Mouse (Mus musculus): ENCODE results near the gene Cfap97d2.
A peak's percentile ranks its signal among the peaks of the same experiment; 100 is the strongest.

Cfap97d2 gene

GRCm38 (mm10) chr8:13705668-13706067 lies at the start of gene Cfap97d2:
Gene Cfap97d2, plus strand, starts transcription at chr8:13705889.
- DNase-seq, result peak; percentile 21 to 55

- no peak for DNase-seq
These were observed 48.2 kb upstream of the Cfap97d2 start for GRCm38 (mm10) chr8:13657479-13657878.

GRCm38 (mm10) chr8:13660323-13660722 lies 45.4 kb upstream of the Cfap97d2 start:
- DNase-seq, result no peak

DNA sequence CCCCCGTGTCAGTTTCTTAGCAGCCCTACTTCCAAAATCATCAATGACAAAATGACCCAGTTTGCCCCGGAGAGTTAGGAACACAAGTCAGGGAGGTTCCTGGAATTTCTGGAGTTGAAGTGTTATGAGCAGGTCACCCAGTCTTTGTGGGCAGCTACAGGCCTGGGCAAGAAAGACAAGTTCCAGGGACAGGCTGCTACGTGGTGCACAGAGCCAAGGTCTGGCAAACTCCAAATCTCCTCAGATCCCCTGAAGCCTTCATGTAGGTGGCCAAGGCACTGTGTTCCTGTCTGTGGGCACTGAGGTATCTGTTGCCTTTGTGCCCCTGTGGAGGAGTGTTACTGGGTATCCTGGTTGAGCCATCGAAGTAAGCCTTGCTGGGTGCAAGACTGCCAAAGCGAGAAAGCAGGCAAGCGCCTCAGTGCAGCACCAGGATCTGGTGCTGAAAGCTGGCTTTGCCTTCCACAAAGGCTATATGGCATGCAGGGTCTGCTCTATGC lies 40.9 kb upstream of the Cfap97d2 start:
- no peak for DNase-seq

GRCm38 (mm10) chr8:13665538-13665937 lies 40.2 kb upstream of the Cfap97d2 start:
- DNase-seq, result no peak

GRCm38 (mm10) chr8:13665944-13666343 lies 39.7 kb upstream of the Cfap97d2 start:
- DNase-seq, result no peak

DNA sequence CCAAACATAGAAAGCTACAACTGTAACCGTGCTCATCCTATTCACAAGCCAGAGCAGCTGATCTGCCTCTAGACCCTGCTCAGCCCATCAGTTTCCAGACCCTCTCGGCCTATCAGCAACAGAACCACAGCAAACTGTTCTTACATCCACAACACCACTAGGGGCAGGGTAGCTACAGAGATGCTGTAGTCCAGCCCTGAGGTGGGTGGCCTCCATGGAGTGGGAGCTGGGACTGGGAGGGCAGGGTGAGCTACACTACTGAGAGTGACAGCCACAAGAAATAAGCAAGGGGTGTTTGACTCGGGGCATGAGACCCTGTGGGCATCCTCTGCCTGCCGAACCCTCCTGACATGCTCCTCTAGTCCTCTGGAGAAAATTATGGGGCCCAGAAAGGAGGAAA lies 37.8 kb upstream of the Cfap97d2 start:
- DNase-seq, result no peak

- peak; percentile 63 to 76 for DNase-seq
These were observed 37.3 kb upstream of the Cfap97d2 start for GRCm38 (mm10) chr8:13668367-13668766.

- DNase-seq, result peak; percentile 31 to 65
These were observed 35.6 kb upstream of the Cfap97d2 start for GRCm38 (mm10) chr8:13670011-13670471.

GRCm38 (mm10) chr8:13671246-13672003 lies 34.3 kb upstream of the Cfap97d2 start:
- no peak for DNase-seq

DNA sequence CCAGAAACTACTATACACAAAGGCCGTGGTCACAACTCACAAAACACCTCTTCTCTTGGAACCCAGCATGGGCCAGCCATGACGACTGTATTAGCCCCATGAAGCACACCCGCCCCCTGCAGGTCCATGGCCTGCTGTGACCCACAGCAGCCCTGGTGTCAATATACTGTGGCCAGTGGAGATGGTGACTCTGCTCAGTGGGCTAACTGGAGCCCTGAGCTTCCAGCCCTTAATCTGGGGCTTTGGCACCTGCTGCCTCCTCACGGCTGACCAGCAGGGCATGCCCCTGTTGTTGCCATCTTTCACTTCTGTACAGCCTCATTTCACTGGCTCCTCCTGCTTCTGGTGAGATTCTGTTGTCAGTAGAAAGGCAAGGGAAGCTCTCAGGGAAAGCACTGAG lies 32.5 kb upstream of the Cfap97d2 start:
- peak; percentile 11 to 50 for DNase-seq

- peak in 1 of 2 experiments; percentile 54 for DNase-seq
These were observed 31.2 kb upstream of the Cfap97d2 start for GRCm38 (mm10) chr8:13674294-13675010.

DNA sequence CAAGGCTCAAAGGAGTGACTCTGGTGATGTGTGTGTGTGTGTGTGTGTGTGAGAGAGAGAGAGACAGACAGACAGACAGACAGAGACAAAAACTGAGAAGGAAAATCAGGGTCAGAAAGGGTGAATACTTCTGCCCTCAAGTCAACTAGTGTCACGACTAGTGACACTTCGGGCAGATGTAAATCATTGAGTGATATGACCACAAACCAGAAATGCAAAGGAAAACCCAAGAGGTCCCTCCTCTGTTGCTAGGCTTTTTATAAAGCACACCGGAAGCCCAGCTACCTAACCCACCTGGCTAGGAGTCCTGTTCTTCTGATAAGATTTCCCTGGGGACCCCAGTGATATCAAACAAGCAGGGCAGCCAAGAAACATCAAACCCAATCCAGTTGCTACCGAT lies 30.6 kb upstream of the Cfap97d2 start:
- no peak for DNase-seq

DNA sequence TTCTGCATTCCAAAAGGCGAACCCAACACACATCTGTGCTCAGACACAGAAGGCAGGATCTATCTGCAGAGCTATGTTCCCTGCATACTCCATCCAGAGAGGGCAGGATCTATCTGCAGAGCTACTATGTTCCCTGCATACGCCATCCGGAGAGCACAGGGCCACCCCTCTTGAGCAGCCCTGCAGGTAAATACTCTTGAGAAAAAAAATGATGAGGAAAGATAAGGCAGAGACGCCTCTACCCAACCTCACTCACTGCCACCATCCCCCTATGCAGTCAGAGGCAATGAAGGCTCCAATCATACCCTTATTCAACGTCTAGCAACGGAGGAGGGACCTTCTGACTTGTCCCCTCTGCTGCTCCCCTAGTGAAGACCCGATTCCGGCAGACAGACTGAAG lies 30.2 kb upstream of the Cfap97d2 start:
- DNase-seq, result no peak

DNA sequence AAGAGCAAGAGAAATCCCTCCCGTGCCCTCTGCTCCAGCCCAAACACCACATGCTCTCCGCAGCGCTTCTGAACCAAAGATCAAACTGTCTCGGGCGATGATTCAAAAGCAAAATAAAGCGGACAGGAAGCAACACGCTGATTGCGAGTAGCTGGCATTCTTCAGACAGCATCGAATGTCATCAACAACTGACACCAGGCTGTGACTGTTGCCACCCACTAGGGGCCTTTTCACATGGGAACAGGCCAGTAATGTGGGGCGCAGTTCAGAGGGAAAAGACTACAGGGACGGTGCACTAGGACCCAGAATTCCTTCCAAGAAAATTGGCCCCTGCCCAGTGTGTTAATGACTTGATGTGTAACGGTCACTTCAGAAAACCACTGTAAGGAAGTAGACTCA lies 29.4 kb upstream of the Cfap97d2 start:
- peak; percentile 73 for DNase-seq

DNA sequence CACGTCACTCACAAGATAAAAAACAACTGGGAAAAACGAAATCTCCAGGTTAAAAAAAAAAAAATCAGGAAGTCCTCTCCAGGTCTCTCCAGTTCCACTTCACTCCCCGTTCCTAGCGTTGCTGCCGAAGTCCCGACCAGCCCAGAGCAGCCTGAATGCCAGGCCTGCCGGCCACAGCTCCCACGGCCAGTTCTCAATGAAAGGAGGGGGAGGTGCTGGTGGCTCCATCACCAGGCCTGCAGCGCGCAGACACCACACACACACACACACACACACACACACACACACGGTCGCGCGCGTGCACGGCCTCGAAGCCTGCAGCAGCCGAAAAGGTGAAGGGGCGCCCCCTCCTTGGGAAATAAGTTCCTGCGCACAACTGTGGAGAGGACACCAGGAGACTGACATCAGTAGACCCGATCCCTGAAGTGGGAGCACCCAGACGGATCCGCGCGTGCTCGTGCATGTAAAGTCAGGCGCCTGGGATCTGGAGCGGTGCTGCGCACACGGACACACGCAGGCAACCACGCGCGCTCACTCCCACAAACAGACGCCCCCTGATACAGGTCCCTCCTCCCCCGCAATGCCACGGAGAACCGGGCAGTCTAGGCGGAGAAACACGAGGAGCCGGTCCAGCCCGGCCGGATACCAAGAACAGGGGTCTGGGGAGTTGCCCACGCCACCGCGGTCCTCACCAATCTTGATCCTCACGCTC lies 28.8 kb upstream of the Cfap97d2 start:
- DNase-seq, result peak; percentile 59 to 72

GRCm38 (mm10) chr8:13677413-13677883 lies 28.2 kb upstream of the Cfap97d2 start, which contains the start of gene Rasa3:
Gene Rasa3, minus strand, starts transcription at chr8:13677603.
- DNase-seq, result peak; percentile 96 to 98

DNA sequence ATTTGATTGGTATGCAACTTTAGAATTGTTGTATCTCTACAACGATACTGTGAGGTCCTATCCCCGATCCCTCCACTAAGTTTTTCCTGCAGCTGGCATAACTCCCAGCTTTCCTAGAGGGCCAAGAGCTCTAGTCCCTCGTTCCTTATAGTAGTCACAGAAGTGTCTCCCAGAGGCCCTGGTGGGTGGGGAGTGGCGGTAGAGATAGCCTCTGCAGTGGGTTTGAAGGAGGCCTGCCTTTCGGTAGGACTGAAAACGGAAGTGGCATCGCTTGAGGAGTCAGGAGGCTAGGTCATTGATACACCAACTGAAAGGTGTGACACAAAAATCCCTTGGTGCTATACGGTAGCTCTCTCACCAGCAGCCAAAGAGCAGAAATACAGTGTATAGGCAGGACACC lies 27.5 kb upstream of the Cfap97d2 start:
- DNase-seq, result no peak

DNA sequence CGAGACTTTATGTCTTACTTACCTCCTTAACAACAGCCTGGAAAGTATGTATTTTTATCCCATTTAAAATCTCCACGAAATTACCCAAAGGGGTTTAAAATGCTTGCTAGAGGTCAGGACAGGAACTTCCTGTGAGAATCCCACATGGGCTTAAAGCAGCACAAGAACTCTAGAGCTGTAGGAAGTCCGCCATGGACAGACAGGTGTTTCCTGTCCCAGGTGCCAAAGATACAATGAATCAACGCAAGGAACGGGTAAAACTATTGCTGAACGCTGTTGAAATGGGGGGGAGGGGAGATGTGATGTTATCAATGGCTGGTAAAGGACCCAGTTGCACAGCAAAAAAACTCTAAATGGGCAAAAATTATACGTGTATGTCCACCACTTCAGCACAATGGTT lies 21.6 kb upstream of the Cfap97d2 start:
- DNase-seq, result no peak

DNA sequence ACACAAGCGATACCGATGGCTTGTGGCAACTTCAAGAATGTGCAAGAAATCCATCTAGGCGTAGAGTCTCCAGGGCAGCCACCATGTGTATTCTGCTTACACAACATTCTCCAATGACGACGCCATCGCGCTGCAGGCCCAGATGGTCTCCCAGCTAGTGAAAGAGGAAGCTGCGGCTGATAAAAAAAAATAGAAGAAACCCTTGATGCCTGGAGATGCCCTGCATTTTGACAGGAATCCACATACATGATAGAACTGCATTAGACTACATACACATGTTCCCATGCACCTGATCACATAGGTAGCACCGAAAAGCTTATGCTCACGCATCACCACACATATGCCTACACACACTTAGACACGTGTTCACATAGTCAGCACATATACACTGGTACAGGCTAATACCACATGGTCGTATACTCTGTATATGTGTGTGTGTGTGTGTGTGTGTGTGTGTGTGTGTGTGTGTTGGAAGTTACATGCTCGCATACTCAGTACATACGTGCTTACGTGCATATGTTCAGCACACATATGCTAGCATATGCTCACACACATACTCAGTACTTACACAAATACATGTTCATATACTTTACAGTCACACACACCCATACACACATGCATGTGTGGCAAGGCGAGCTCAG lies 19.9 kb upstream of the Cfap97d2 start:
- DNase-seq, result no peak

- no peak for DNase-seq
These were observed 19.3 kb upstream of the Cfap97d2 start for GRCm38 (mm10) chr8:13686426-13686825.

DNA sequence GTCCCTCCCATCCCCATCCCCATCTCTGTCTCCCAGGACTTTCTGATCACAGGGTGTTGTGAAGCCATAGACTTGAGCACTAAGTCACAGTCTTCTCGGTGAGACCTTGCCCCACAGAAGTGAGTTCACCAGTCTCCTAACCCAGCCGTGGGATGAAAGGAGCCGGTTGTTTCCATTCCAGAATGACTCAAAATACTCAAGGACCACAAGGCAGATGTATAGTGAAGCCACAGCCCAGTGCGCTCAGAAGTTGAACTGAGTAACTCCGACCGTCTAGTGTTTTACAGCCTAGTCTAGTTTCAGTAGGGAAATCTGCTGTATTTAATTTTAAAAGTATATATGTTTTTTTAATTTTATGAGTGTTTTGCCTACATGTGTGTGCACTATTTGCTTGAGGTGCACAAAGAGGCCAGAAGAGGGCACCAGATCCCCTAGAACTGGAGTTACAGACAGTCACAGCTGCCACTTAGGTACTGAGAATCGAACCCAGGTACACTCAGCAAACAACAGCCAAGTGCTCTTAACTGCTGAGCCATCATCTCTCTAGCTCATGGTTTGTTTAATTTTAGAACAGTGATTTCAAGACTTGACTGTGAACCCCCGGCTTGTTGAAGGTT lies 18.5 kb upstream of the Cfap97d2 start:
- DNase-seq, result no peak

Data from kidney, postnatal 25 days (tissue).